Mouse (Mus musculus): ENCODE measurements around the gene Pi4k2a.

The Pi4k2a gene

GRCm38 (mm10) chr19:42135070-42135469 is 44.8 kb downstream of the Pi4k2a start:
- no peak for DNase-seq (ENCODE audit: low spot score in 2 of 2)

GRCm38 (mm10) chr19:42136126-42136525 is 45.9 kb downstream of the Pi4k2a start:
- DNase-seq (ENCODE audit: low spot score in 2 of 2), result no peak

GRCm38 (mm10) chr19:42137167-42137672 is 47.0 kb downstream of the Pi4k2a start:
- DNase-seq (ENCODE audit: low spot score in 2 of 2), result no peak

GRCm38 (mm10) chr19:42138517-42139285 is 48.4 kb downstream of the Pi4k2a start:
- no peak for DNase-seq (ENCODE audit: low spot score in 2 of 2)

GRCm38 (mm10) chr19:42139724-42140517 is 49.7 kb downstream of the Pi4k2a start:
- peak in 1 of 2 experiments; percentile 18 for DNase-seq (ENCODE audit: low spot score in 2 of 2)

GRCm38 (mm10) chr19:42141998-42142397 is 51.7 kb downstream of the Pi4k2a start:
- DNase-seq (ENCODE audit: low spot score in 2 of 2), result no peak

GRCm38 (mm10) chr19:42142757-42143156 is 52.5 kb downstream of the Pi4k2a start:
- no peak for DNase-seq (ENCODE audit: low spot score in 2 of 2)

GRCm38 (mm10) chr19:42144067-42144466 is 53.8 kb downstream of the Pi4k2a start:
- DNase-seq (ENCODE audit: low spot score in 2 of 2), result no peak

GRCm38 (mm10) chr19:42144541-42145167 is 54.4 kb downstream of the Pi4k2a start:
- peak; percentile 92 to 94 for DNase-seq (ENCODE audit: low spot score in 2 of 2)

- no peak for DNase-seq (ENCODE audit: low spot score in 2 of 2)
These were observed 54.9 kb downstream of the Pi4k2a start for GRCm38 (mm10) chr19:42145210-42145609.

- no peak for DNase-seq (ENCODE audit: low spot score in 2 of 2)
These were observed 55.5 kb downstream of the Pi4k2a start for GRCm38 (mm10) chr19:42145731-42146130.

- no peak for DNase-seq (ENCODE audit: low spot score in 2 of 2)
These were observed 56.2 kb downstream of the Pi4k2a start for GRCm38 (mm10) chr19:42146276-42147010.

- DNase-seq (ENCODE audit: low spot score in 2 of 2), result peak; percentile 1 to 20
These were observed 57.0 kb downstream of the Pi4k2a start, which contains the start of gene Marveld1 for GRCm38 (mm10) chr19:42147170-42147768. Gene Marveld1 (plus strand): TSS chr19:42147400.

- peak in 1 of 2 experiments; percentile 59 for DNase-seq (ENCODE audit: low spot score in 2 of 2)
These were observed 57.7 kb downstream of the Pi4k2a start for GRCm38 (mm10) chr19:42147769-42148568.

- no peak for DNase-seq (ENCODE audit: low spot score in 2 of 2)
These were observed 58.2 kb downstream of the Pi4k2a start for GRCm38 (mm10) chr19:42148569-42148860.

GRCm38 (mm10) chr19:42151990-42152389 is 61.7 kb downstream of the Pi4k2a start:
- peak; percentile 89 to 92 for DNase-seq (ENCODE audit: low spot score in 2 of 2)

- DNase-seq (ENCODE audit: low spot score in 2 of 2), result no peak
These were observed 67.4 kb downstream of the Pi4k2a start for GRCm38 (mm10) chr19:42157493-42158237.

- DNase-seq (ENCODE audit: low spot score in 2 of 2), result no peak
These were observed 68.2 kb downstream of the Pi4k2a start for GRCm38 (mm10) chr19:42158246-42159017.

GRCm38 (mm10) chr19:42163764-42164163 is 73.5 kb downstream of the Pi4k2a start, which contains the start of gene Zfyve27:
Gene Zfyve27 (plus strand): TSS chr19:42163951.
- DNase-seq (ENCODE audit: low spot score in 2 of 2), result no peak
